Mouse (Mus musculus) erythroblast, embryonic 14.5 days (primary cell): ENCODE results near the gene Adamts7.

Experiments
- GATA1 ChIP-seq: IDR thresholded peaks from 2 replicates; pipeline ENCODE4 v1.6.1; 2012; ENCODE audit warnings: low read length, inconsistent platforms, mixed read lengths
- TAL1 ChIP-seq: IDR thresholded peaks from 3 replicates; pipeline ENCODE4 v1.6.1; 2012; ENCODE audit warnings: low read length, inconsistent platforms, mixed read lengths

DNA sequence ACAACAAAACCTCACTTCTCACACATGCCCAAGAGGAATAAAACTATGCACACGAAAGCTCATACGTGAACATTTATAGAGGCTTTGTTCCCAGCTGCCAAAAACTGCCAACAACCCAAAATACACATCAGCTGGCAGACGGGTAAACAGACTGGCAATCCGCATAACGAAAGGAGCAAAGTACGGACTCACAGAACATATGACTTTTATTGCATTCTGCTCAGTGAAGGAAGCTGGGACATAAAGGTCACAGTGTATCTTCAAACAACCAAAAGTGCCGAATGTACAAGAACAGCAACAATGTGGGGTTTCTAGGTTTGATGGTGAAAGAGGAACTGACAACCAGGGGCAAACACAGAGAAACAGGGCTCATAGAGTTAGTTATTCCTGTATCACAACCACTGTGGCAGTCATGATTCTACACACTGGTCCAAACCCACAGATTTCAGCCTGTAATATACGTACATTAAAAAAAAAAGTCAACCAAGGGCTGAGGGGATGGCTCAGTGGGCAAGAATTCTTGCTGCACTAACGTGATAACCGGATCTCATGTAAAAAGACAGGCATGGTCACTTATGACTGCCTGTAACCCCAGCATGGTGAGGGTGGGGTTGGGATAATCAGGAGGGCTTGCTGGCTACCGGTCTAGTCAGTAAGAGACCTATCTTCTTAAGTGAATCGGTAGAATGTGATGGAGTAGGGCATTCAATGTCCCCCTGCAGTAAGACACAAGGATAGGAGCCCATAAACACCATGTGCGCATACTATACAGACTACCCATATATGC, 88.3 kb downstream of the Adamts7 start:
- TF ChIP-seq GATA1 (no peak), TAL1 (no peak)
